Mouse (Mus musculus) ES-Bruce4 (cell line): Measurements from ENCODE around the gene Pgls. TPM values are rescaled to one million over a fixed set of nuclear protein-coding genes. Genes with fewer than 3 reads are reported as not detected.

Source experiments
- H3K27ac ChIP-seq: 2 replicates; pipeline ENCODE4 v1.5.1; 2012; ENCODE audit warnings: low read length, inconsistent platforms; ENCODE audit not compliant: insufficient read depth
- H3K27me3 ChIP-seq: 2 replicates; pipeline ENCODE4 v1.6.1; 2012; ENCODE audit warnings: mild to moderate bottlenecking, low read length, inconsistent platforms; ENCODE audit not compliant: control insufficient read depth, poor library complexity, insufficient read depth, severe bottlenecking
- H3K36me3 ChIP-seq: 2 replicates; pipeline ENCODE4 v1.6.1; 2012; ENCODE audit warnings: inconsistent platforms, mild to moderate bottlenecking, low read length, moderate library complexity; ENCODE audit not compliant: control insufficient read depth, poor library complexity, insufficient read depth, severe bottlenecking
- H3K4me1 ChIP-seq: one replicate; pipeline ENCODE4 v1.8.1; 2011; ENCODE audit warnings: low read length; ENCODE audit not compliant: control insufficient read depth, insufficient read depth
- H3K4me3 ChIP-seq: 2 replicates; pipeline ENCODE4 v1.5.1; 2011; ENCODE audit warnings: low read depth, mild to moderate bottlenecking, low read length
- H3K9ac ChIP-seq: 2 replicates; pipeline ENCODE4 v1.6.1; 2012; ENCODE audit warnings: low read depth, mild to moderate bottlenecking, inconsistent platforms; ENCODE audit not compliant: poor library complexity, severe bottlenecking
- H3K9me3 ChIP-seq: replicated peaks from 2 replicates; pipeline ENCODE4 v1.6.1; 2012; ENCODE audit warnings: mild to moderate bottlenecking, low read length, inconsistent platforms; ENCODE audit not compliant: control insufficient read depth, poor library complexity, insufficient read depth, severe bottlenecking
- CTCF ChIP-seq: IDR thresholded peaks from one replicate; pipeline ENCODE4 v1.8.1; 2011; ENCODE audit warnings: low read depth, low read length
- EP300 ChIP-seq: IDR thresholded peaks from 2 replicates; pipeline ENCODE4 v1.6.1; 2011; ENCODE audit warnings: low read depth, low read length; ENCODE audit not compliant: insufficient read depth
- POLR2A ChIP-seq: IDR thresholded peaks from one replicate; pipeline ENCODE4 v1.8.1; 2011; ENCODE audit warnings: low read length; ENCODE audit not compliant: insufficient read depth
- polyA plus RNA-seq: library from polyadenylated mRNA; stranded (reverse); fragments of >200 nt; gene quantifications from 2 replicates; pipeline ENCODE4 v1.2.4, GENCODE M21; 2011; ENCODE audit warnings: low read depth; ENCODE audit not compliant: missing spikeins, insufficient read depth, insufficient read length

The Pgls gene
- polyA plus RNA-seq, 1 experiment: 57.2 TPM

DNA sequence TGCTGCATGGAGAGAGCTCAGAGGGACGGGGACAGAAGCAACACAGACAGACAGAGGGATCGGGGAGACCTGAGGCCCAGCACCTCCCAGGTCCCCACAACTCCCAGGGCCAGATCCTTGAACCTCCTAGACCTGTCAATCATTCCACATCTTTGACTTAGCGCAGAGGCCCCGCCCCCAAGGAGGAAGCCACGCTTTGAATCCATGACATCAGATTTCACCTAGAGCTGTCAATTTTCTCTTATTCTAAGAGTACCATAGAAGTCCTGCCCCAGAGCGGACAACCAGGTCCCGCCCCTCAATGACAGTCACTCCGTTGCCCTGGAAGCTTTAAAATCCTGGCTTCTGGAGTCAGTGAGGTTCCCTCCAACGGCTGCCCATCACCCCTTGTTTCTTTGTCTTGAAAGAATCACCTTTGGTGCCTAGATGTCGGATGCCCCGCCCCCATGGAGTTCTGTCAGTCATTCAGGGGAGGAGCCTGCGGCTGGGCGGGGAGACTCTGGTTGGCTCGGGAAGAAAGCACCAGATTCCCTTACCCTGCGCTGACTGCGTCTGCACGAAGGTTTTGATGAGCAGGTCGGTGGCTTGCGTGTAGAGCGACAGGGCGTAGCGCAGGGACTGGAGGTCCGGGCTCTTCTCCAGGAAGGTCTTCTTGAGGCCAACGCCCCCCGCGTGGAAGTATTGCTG is 42.1 kb downstream of the Pgls start:
- TF ChIP-seq EP300 (0 out of 2 replicates have a peak, but pooled peaks have one; percentile 20), POLR2A (peak; percentile 61), CTCF (no peak)
- H3K27me3 ChIP-seq: no peaks in the 10 kb centered on the region
- no peaks in the 10 kb centered on the region for H3K36me3 ChIP-seq
- H3K4me1 ChIP-seq: peaks cover 5% of the 10 kb centered on the region
- H3K27ac ChIP-seq: no peak overlapping the region
- H3K9me3 ChIP-seq: no peaks in the 10 kb centered on the region
- H3K9ac ChIP-seq: peak overlapping the region; percentile 13
- peak overlapping the region; percentile 42 for H3K4me3 ChIP-seq

- Histone ChIP-seq H3K27me3 (no peaks in the 10 kb centered on the region), H3K27ac (no peak overlapping the region), H3K9ac (no peak overlapping the region), H3K9me3 (no peaks in the 10 kb centered on the region), H3K36me3 (no peaks in the 10 kb centered on the region), H3K4me1 (peaks cover 2% of the 10 kb centered on the region), H3K4me3 (no peak overlapping the region)
- no peak for TF ChIP-seq POLR2A
Observed at GRCm38 (mm10) chr8:71637149-71638095, 45.4 kb downstream of the Pgls start.

DNA sequence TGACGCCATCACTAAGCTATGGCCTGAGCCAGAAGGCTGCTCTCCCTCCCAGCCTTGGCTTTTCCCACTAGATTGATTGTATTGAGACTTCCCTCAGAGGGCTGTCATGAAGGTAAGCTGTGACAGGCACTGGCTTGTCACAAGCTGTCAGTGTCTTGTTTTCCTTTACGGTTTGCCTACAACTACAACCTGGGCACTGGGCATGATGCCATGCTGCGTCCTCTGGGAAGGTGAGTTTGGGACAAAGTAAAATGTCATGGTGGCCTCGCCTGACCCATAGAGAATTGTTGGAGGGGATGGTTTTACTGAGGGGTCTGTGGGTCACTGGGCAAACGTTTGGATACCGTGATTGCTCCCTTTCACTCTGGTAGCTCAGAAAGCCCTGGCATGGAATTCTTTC is 46.3 kb downstream of the Pgls start:
- Histone ChIP-seq H3K4me3 (no peak overlapping the region), H3K27ac (no peak overlapping the region), H3K36me3 (no peaks in the 10 kb centered on the region), H3K9me3 (no peaks in the 10 kb centered on the region), H3K4me1 (no peaks in the 10 kb centered on the region), H3K27me3 (no peaks in the 10 kb centered on the region), H3K9ac (no peak overlapping the region)
- TF ChIP-seq CTCF: no peak
- TF ChIP-seq EP300: no peak
- TF ChIP-seq POLR2A: no peak

GRCm38 (mm10) chr8:71639318-71639717 is 47.3 kb downstream of the Pgls start:
- no peaks in the 10 kb centered on the region for H3K27me3 ChIP-seq
- TF ChIP-seq POLR2A: no peak
- no peak for TF ChIP-seq EP300
- TF ChIP-seq CTCF: no peak

DNA sequence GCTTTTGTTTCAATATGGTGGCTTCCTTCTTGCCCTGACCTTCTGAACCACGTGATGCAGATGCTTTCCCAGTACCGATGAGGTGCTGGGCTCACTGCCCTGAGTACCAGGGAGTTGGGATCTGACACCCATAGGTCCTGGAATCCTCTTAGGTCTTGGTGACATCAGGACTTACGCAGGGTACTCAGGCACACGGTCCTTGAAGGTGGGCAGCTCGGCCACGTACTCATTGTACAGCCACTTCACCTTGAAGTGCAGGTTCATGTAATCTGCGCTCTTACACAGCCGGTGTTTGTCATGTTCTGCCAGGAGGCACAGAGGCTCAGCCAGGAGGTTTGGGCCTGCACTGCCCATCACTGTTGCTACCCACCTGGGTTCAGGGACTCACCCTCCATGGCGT is 53.5 kb downstream of the Pgls start:
- H3K4me3 ChIP-seq: no peak overlapping the region
- no peaks in the 10 kb centered on the region for H3K4me1 ChIP-seq
- no peak overlapping the region for H3K27ac ChIP-seq
- H3K27me3 ChIP-seq: no peaks in the 10 kb centered on the region
- H3K9ac ChIP-seq: no peak overlapping the region
- H3K36me3 ChIP-seq: no peaks in the 10 kb centered on the region
- TF ChIP-seq CTCF (no peak), POLR2A (no peak), EP300 (no peak)
- H3K9me3 ChIP-seq: no peaks in the 10 kb centered on the region

More at GRCm38 (mm10) chr8:71639318-71639717, 47.3 kb downstream of the Pgls start:
- Histone ChIP-seq H3K9me3 (no peaks in the 10 kb centered on the region), H3K27ac (no peak overlapping the region), H3K9ac (no peak overlapping the region), H3K4me3 (no peak overlapping the region), H3K4me1 (no peaks in the 10 kb centered on the region), H3K36me3 (no peaks in the 10 kb centered on the region)

Other genes starting within 250 kb of the Pgls start
- gene Use1, start 225.3 kb upstream of the Pgls start, polyA plus RNA-seq: 63.2 and 68.7 TPM in 2 replicates
- gene Ocel1, start 220.9 kb upstream of the Pgls start, polyA plus RNA-seq: 1.9 and 3.2 TPM in 2 replicates
- gene Nr2f6, start 210.2 kb upstream of the Pgls start, polyA plus RNA-seq: 23.0 and 23.9 TPM in 2 replicates
- gene Ushbp1, start 196.4 kb upstream of the Pgls start, polyA plus RNA-seq: not detected in 2 replicates
- gene Babam1, start 195.3 kb upstream of the Pgls start, polyA plus RNA-seq: 82.0 and 102 TPM in 2 replicates
- 10.9 and 11.2 TPM in 2 replicates for gene Ankle1, start 186.2 kb upstream of the Pgls start, polyA plus RNA-seq
- gene Abhd8, start 128.5 kb upstream of the Pgls start, polyA plus RNA-seq: 10.1 and 13.7 TPM in 2 replicates
- 68.1 and 77.0 TPM in 2 replicates for gene Mrpl34, start 127.2 kb upstream of the Pgls start, polyA plus RNA-seq
- gene Dda1, start 123.0 kb upstream of the Pgls start, polyA plus RNA-seq: 37.5 and 38.2 TPM in 2 replicates
- gene Ano8, start 106.2 kb upstream of the Pgls start, polyA plus RNA-seq: 7.0 and 7.1 TPM in 2 replicates
- gene Gtpbp3, start 104.1 kb upstream of the Pgls start, polyA plus RNA-seq: 14.8 and 16.3 TPM in 2 replicates
- 4.0 and 4.4 TPM in 2 replicates for gene Plvap, start 80.4 kb upstream of the Pgls start, polyA plus RNA-seq
- 4.3 and 4.9 TPM in 2 replicates for gene Ccdc194, start 66.5 kb upstream of the Pgls start, polyA plus RNA-seq
- 207 and 235 TPM in 2 replicates for gene Bst2, start 54.7 kb upstream of the Pgls start, polyA plus RNA-seq
- 72.6 and 74.1 TPM in 2 replicates for gene Mvb12a, start 49.3 kb upstream of the Pgls start, polyA plus RNA-seq
- gene Tmem221, start 33.3 kb upstream of the Pgls start, polyA plus RNA-seq: 2.2 and 2.4 TPM in 2 replicates
- not detected in 2 replicates for gene Nxnl1, start 25.6 kb upstream of the Pgls start, polyA plus RNA-seq
- 21.8 and 27.3 TPM in 2 replicates for gene Slc27a1, start 23.3 kb upstream of the Pgls start, polyA plus RNA-seq
- 6.4 and 9.0 TPM in 2 replicates for gene Fam129c, start 5.5 kb downstream of the Pgls start, polyA plus RNA-seq
- 83.2 and 85.2 TPM in 2 replicates for gene Colgalt1, start 18.8 kb downstream of the Pgls start, polyA plus RNA-seq
- 3.8 and 6.3 TPM in 2 replicates for gene Unc13a, start 79.6 kb downstream of the Pgls start, polyA plus RNA-seq
- gene Jak3, start 84.1 kb downstream of the Pgls start, polyA plus RNA-seq: 8.0 and 9.7 TPM in 2 replicates
- 1.3 and 3.7 TPM in 2 replicates for gene Insl3, start 97.0 kb downstream of the Pgls start, polyA plus RNA-seq
- 1.8 and 2.0 TPM in 2 replicates for gene B3gnt3, start 109.6 kb downstream of the Pgls start, polyA plus RNA-seq
- 8.7 and 8.8 TPM in 2 replicates for gene Fcho1, start 133.5 kb downstream of the Pgls start, polyA plus RNA-seq